Mouse (Mus musculus): ENCODE results near the gene Irf2bpl. TPM values are rescaled to one million over a fixed set of nuclear protein-coding genes. Genes with fewer than 3 reads are reported as not detected.
A peak's percentile ranks its signal among the peaks of the same experiment; 100 is the strongest.

The Irf2bpl gene
- total RNA-seq, 2 experiments from 2014 or later, result 18.6 to 23.7 TPM

DNA sequence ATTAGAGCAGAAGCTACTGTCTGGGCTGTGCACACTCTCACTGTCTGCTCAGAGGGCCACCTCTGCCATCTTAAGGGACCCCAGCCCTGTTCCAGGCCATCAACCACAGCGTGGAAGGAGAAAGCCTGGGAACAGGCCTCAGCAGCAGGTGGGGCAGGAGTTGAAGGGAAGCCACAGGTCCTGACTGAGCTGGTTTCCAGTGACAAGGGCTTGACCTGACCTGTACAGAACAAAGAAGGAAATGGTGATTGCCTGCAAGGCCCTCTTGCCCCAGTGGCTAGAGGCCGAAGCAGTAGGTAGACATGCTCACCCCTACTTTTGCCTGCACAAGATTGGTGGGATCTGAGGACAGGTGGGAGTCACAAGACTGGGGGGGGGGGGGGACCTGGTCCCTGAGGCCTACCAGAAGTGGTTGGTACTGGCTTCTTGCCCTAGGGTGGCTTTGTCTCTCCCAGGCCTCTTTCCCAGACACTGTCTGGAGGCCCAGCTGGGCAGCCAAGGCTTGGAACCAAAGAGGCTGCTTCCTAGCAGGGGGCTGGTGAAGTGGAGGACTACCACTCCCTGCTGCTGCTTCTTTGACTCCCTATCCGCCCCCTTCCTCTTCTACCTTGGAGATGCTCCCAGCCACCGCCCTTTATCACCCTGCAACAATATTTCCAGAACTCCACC, 12.8 kb downstream of the Irf2bpl start:
- intact Hi-C loops (cut with DNase I), result no loop called here
- DNase-seq, result no peak

- intact Hi-C loops (cut with DNase I), result no loop called here
- DNase-seq, result no peak
Measured at GRCm38 (mm10) chr12:86870996-86871395, 13.6 kb downstream of the Irf2bpl start.

GRCm38 (mm10) chr12:86869761-86870160, 14.8 kb downstream of the Irf2bpl start:
- intact Hi-C loops (cut with DNase I), result no loop called here
- DNase-seq, result no peak

DNA sequence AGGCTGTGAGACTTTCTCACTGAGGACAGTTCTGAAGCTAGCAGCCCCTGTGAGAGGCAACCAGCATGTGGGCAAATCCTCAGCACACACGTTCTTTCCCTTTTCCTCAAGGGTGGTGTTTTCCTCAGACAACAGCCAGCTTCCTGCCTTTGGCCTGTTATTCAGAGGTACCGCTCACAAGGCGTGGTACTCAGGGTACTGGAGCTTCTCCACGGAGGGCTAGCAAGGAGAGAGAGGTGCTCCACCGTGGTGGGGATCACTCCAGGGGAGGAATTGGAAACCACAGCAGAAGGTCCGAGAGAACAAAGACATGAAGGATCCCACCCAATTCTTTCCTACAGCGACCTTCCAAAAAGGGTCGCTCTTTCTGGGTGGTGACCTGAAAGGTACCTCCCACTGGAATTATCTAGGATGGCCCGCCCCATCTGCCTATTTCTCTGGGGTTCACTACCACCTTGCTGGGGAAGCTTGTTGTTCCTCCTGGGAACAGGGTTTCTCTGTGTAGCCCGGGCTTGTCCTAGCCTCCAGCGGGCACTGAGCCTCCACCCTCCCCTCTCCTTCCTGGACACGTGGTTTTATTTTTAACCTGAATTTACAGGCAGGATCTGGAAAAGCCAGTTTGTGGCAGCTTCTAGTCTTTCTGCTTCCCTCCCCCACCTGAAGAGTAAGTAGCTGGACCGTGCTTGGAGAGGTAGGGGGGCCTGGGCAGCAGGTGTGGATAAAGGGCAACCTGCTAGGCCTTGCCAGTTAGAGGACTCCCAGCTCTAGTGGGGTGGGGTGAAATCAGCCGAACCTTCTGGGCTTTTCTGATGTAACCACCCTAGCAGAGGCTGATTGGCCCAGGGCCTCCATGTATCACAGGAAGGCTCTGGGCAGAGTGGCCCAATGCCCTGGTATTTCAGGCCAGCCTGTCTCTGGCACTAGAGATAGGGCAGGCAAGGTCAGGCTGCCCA, 17.1 kb downstream of the Irf2bpl start:
- peak; percentile 45 to 63 for DNase-seq
- intact Hi-C loops (cut with DNase I), result no loop called here

- no peak for DNase-seq
- intact Hi-C loops (cut with DNase I), result no loop called here
Measured at GRCm38 (mm10) chr12:86864316-86865020, 20.1 kb downstream of the Irf2bpl start.

DNA sequence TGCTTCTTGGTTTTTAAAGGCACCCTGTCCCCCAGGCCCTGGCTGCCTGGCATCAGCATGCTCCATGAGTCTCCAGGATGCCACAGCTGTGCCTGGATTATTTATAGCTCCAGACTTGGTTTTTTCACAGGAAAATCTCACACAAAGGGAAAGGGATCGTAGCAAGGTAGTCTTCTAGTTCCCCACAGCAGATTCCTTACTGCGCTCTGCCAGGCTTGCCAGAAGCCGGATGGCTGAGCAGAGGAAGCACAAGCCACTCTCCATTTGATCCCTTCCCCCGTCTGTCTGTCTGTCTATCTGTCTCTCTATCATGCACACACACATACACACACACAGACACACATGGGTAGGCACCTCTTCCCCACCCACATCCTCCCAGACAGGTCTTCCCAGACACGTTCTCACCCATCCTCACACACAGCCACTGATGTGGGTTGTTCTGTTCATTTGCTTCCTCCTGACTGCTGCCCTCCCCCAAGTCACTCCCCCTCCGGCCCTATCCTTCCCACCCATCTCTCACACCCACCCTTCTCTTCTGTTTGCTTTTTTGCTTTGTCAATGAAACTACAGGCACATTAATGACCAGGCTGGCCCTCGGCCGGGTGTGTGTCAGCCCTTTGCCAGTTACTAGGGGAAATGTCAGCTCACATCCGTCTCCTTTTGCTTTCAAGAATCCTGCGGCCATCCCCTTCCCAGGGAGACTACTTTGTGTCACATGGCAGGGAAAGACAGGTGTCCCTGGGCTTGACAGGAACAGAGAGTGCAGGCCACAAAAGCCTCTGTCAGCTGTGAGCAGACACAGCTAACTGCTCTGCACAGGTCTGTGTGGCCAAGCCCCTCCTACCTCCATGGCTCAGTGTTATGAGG, 24.4 kb downstream of the Irf2bpl start:
- DNase-seq, result no peak
- intact Hi-C loops (cut with DNase I), result no loop called here

DNA sequence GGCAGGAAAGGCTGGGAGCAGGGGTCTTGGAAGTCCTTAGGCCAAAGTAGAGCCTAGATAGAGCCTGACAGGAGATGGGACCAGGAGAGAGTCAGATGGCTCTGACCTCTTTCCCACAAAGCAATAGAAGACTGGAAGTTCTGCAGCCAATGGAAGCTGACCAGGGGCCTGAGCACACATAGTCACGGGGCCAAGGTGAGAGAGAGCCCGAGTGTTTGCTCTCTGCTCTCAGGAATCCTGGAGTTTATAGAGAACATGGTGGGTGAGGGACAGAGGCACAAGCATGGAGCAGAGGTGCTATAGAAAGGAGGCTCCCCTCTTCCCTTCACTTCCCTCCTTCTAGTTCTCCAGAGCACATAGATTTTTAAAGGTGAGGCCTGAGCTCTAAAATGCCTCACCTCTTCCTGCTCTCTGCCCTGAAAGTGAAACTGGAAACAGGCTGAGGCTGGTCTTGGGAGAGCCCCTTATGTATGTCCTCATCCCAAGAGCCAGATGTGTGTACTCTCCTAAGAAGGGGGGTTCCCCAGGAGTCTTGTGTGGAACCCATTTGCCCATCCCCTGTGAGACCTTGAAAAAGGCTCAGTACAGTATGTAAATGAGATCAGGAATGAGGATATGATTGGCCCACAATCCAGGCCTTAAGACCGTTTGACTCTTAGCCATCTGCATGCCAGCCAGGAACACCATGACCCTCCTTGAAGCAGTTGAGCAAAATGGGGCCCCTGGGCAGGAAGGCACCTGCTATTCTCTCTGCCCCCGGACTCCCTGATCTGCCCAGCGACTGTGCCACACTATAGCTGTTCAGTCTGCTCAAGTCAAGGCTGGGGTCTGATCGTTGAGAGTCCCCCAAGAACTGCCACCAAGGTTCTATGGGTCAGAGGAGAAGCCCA, 25.4 kb downstream of the Irf2bpl start:
- no peak for DNase-seq
- intact Hi-C loops (cut with DNase I), result no loop called here

- intact Hi-C loops (cut with DNase I), result no loop called here
Measured at GRCm38 (mm10) chr12:86858498-86858897, 26.1 kb downstream of the Irf2bpl start.

GRCm38 (mm10) chr12:86857290-86857689, 27.3 kb downstream of the Irf2bpl start:
- DNase-seq, result peak in 1 of 2 experiments; percentile 37
- intact Hi-C loops (cut with DNase I), result no loop called here

More at GRCm38 (mm10) chr12:86858498-86858897, 26.1 kb downstream of the Irf2bpl start:
- DNase-seq, result no peak

- DNase-seq, result no peak
- intact Hi-C loops (cut with DNase I), result no loop called here
Measured at GRCm38 (mm10) chr12:86855670-86856069, 28.9 kb downstream of the Irf2bpl start.

DNA sequence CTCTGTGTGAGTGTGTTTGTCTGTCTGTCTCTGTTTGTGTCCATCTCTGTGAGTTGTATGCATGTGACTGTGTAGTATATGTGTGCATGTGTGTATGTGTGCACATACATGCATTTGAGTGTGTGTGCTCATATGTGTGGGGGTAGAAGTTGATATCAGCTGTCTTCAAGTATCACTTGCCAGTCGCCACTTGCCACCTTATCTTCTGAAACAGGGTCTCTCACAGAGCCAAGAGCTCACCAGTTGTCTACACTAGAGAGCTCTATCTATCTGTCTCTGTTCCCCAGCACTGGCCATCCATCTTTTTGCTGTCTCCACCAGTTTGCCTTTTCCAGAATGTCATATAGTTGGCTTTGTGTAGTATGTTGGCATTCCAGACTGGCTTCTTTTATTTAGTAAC, 31.1 kb downstream of the Irf2bpl start:
- no peak for DNase-seq
- intact Hi-C loops (cut with DNase I), result no loop called here

- intact Hi-C loops (cut with DNase I), result no loop called here
- no peak for DNase-seq
Measured at GRCm38 (mm10) chr12:86851313-86851712, 33.3 kb downstream of the Irf2bpl start.

GRCm38 (mm10) chr12:86850746-86851145, 33.9 kb downstream of the Irf2bpl start:
- DNase-seq, result no peak
- intact Hi-C loops (cut with DNase I), result no loop called here

- no peak for DNase-seq
- intact Hi-C loops (cut with DNase I), result no loop called here
Measured at GRCm38 (mm10) chr12:86849945-86850626, 34.5 kb downstream of the Irf2bpl start.

- no peak for DNase-seq
Measured at GRCm38 (mm10) chr12:86842866-86843459, 41.6 kb downstream of the Irf2bpl start.

GRCm38 (mm10) chr12:86840526-86840925, 44.1 kb downstream of the Irf2bpl start:
- intact Hi-C loops (cut with DNase I), result no loop called here
- no peak for DNase-seq

More at GRCm38 (mm10) chr12:86842866-86843459, 41.6 kb downstream of the Irf2bpl start:
- intact Hi-C loops (cut with DNase I), result no loop called here

DNA sequence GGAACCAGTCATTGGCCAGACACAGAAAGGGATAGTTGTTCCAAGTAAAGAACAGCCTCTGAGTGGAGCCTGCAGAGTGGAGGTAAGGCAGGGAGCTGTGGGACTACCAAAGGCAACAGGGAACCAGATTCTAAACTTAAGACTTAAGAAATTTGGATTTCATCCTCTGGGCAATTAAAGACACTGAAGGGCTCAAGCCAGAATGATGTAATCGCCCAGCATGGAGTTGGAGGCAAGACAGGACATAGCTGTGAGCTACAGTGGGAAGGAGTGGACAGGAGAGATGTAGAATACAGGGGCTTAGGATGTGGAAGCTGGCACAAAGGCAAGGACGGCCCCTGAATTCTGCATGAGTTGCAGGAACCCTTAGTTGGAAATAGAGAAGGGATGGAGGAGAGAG, 46.4 kb downstream of the Irf2bpl start:
- no peak for DNase-seq
- intact Hi-C loops (cut with DNase I), result no loop called here

GRCm38 (mm10) chr12:86836431-86837047, 48.1 kb downstream of the Irf2bpl start:
- peak; percentile 78 to 82 for DNase-seq
- intact Hi-C loops (cut with DNase I), result no loop called here
